Mouse (Mus musculus) heart, embryonic 13.5 days (tissue): Measurements from ENCODE around the gene Syap1. TPM values are rescaled to one million over a fixed set of nuclear protein-coding genes. Genes with fewer than 3 reads are reported as not detected.
A peak's percentile ranks its signal among the peaks of the same experiment; 100 is the strongest.
"Not testable (repeated sequence)": the region's sequence is repeated elsewhere in the genome, so short reads cannot be mapped to it uniquely, and the experiment has no call there.

Experiments
- ATAC-seq: fragments of 200-750 bp; cut with Nextera tagmentation; 2 replicates; pipeline ENCODE4 v1.8.0; 2017; ENCODE audit warnings: moderate TSS enrichment; ENCODE audit not compliant: insufficient number of reproducible peaks, low FRiP score, low TSS enrichment; ENCODE audit errors: extremely low read depth
- H3K27ac ChIP-seq: fragments of 300-500 bp; sonication (generic); replicated peaks from 2 replicates; pipeline ENCODE4 v1.5.1; 2015; ENCODE audit warnings: moderate library complexity, mild to moderate bottlenecking, inconsistent platforms
- H3K27me3 ChIP-seq: fragments of 300-500 bp; sonication (generic); replicated peaks from 2 replicates; pipeline ENCODE4 v1.6.1; 2015; ENCODE audit warnings: mild to moderate bottlenecking, inconsistent platforms
- H3K36me3 ChIP-seq: fragments of 300-500 bp; sonication (generic); 2 replicates; pipeline ENCODE4 v1.6.1; 2015; ENCODE audit warnings: mild to moderate bottlenecking, inconsistent platforms
- H3K4me1 ChIP-seq: fragments of 300-500 bp; sonication (generic); 2 replicates; pipeline ENCODE4 v1.6.1; 2015; ENCODE audit warnings: inconsistent platforms
- H3K4me2 ChIP-seq: fragments of 300-500 bp; sonication (generic); 2 replicates; pipeline ENCODE4 v1.6.1; 2015; ENCODE audit warnings: inconsistent platforms, mild to moderate bottlenecking, moderate library complexity
- H3K4me3 ChIP-seq: fragments of 300-500 bp; sonication (generic); 2 replicates; pipeline ENCODE4 v1.5.1; 2015; ENCODE audit warnings: moderate library complexity, mild to moderate bottlenecking, inconsistent platforms
- H3K9ac ChIP-seq: fragments of 300-500 bp; sonication (generic); 2 replicates; pipeline ENCODE4 v1.6.1; 2015; ENCODE audit warnings: inconsistent platforms, mild to moderate bottlenecking, moderate library complexity
- H3K9me3 ChIP-seq: fragments of 300-500 bp; sonication (generic); 2 replicates; pipeline ENCODE4 v1.6.1; 2016; ENCODE audit warnings: inconsistent platforms
- WGBS: fragments of 180-500 bp; shearing (Covaris S2); methylation state at CpG from one replicate; pipeline ENCODE4 v1.1.7; 2015; ENCODE audit warnings: mixed read lengths; 5-methylcytosine and 5-hydroxymethylcytosine counted together
- polyA plus RNA-seq: library from polyadenylated mRNA; unstranded; fragments of >200 nt; fragmentation: Nextera tagmentation; extraction: Ambion mirVana; gene quantifications from 2 replicates; pipeline ENCODE4 v1.2.1, GENCODE M21; 2015

Syap1 gene
- polyA plus RNA-seq: 22.9 TPM in 2 replicates

DNA sequence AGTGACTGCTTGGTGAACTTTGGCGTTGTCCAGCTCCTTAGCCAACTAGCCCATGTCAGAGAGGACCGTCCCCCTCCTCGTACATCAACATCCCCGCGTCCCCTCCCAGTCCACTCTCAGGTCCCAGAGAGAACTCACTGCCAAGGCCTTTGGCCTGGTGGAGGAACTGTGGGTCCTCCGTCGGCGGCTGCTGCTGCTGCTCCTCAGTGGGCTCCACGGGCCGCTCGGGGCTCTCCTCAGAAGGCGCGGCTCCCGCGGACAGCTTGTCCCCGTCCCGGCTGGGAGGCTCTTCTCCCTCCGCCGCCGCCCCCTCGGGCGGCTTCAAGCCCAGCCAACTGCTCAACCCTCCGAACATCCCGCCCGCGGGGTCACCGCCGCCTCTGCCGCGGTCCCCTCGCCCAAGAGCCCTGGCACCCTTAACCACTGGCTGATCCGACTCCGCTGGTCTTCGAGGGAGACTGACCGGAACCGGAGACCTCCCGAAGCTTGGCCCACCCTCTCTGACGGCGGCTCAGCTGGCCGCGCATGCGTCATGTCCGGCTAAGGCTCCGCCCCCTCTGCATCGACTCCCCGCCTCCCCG is at the start of gene Syap1:
TSS of gene Syap1 (minus strand) at position 517 of the 581 bp plus-strand sequence.
- H3K27ac ChIP-seq: peak within 1 kb of the TSS; percentile 66
- peaks cover 12% of the 10 kb centered on the region; the same call in 1 of the 2 replicates for H3K4me1 ChIP-seq
- H3K36me3 ChIP-seq: no peaks in the 10 kb centered on the region
- peak within 1 kb of the TSS; percentile 78 for H3K4me3 ChIP-seq
- WGBS: 16% methylated on average over 36 of the region's 47 CpGs
- peak within 1 kb of the TSS; percentile 68 for H3K4me2 ChIP-seq
- peak; percentile 94 for ATAC-seq
- no peaks in the 10 kb centered on the region for H3K9me3 ChIP-seq
- no peaks in the 10 kb centered on the region for H3K27me3 ChIP-seq
- H3K9ac ChIP-seq: peak within 1 kb of the TSS; percentile 87

DNA sequence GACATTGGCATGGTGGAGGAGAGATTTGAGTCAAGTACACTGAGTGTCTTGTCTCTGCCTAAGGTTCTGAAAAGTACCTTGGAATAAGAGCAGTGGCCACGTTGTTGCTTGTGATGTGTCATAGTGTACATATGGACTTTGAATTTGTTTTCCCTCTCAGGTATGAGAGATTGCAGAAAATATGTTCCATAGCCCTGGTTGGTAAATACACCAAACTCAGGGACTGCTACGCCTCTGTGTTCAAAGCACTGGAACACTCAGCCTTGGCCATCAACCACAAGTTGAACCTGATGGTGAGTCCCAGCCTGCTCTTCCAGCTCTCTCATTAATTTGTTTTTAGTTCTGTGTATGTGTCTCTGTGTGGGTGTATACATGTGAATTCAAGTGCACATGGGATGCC is 43.2 kb upstream of the Syap1 start:
- H3K36me3 ChIP-seq: peaks cover 42% of the 10 kb centered on the region
- H3K9ac ChIP-seq: no peak overlapping the region
- no peaks in the 10 kb centered on the region for H3K4me1 ChIP-seq
- ATAC-seq: no peak
- H3K4me3 ChIP-seq: no peak overlapping the region
- H3K4me2 ChIP-seq: no peak overlapping the region
- no peak overlapping the region for H3K27ac ChIP-seq
- 90% methylated on average over 2 of the region's 2 CpGs for WGBS
- H3K9me3 ChIP-seq: no peaks in the 10 kb centered on the region
- no peaks in the 10 kb centered on the region for H3K27me3 ChIP-seq

DNA sequence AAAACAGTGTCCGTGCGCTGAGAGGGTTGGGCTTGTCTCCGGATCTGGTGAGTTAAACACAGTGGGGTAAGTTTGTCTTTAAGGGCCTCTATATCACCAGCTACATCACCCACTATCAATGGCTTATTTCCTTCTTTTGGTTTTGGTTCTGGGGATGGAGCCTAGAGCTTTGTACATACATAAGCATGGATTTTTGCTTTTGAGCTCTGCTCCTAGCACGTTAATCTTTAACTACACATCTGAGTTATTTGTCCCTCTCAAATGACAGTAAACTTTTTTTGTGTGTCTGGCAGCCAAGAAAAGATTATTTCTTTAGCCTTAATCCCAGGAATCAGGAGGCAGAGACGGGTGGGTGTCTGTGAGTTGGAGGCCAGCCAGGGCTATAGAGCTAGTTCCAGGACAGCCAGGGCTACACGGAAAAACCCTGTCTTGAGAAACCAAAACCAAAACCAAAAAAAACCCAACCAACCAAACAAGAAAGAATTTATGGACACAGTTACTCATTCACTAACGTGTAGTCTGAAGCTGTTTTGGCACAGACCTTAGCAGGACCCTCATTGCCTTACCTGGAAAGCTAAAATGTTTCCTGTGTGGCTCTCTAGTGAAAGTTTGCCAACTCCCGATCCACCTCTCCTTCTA is 33.4 kb upstream of the Syap1 start:
- 81% methylated on average over 8 of the region's 8 CpGs for WGBS

DNA sequence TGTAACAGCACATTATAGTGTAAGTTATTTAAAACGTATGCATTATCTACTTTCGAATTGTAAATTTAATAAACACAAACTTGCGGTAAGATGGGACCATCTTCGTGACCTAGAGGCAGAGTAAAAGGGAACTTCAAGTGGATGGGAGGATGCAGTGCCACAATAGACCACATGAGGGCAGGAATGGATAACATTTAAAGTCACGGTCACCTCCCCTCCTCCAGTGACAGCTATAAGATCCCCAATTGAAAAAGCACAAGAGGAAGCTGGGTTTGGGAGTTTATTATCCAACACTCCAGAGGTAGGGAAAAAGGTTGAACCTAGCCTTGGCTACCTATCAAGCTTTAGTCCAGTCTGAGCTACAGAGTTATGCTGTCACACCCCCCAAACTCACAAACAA is 27.4 kb upstream of the Syap1 start:
- Histone ChIP-seq H3K27ac (no peak overlapping the region), H3K4me2 (no peak overlapping the region)

More for the DNA sequence above, 33.4 kb upstream of the Syap1 start:
- Histone ChIP-seq H3K27me3 (no peaks in the 10 kb centered on the region), H3K4me1 (no peaks in the 10 kb centered on the region), H3K4me3 (no peak overlapping the region), H3K4me2 (no peak overlapping the region), H3K9me3 (no peaks in the 10 kb centered on the region), H3K27ac (no peak overlapping the region), H3K9ac (no peak overlapping the region), H3K36me3 (peaks cover 37% of the 10 kb centered on the region)
- ATAC-seq: no peak

DNA sequence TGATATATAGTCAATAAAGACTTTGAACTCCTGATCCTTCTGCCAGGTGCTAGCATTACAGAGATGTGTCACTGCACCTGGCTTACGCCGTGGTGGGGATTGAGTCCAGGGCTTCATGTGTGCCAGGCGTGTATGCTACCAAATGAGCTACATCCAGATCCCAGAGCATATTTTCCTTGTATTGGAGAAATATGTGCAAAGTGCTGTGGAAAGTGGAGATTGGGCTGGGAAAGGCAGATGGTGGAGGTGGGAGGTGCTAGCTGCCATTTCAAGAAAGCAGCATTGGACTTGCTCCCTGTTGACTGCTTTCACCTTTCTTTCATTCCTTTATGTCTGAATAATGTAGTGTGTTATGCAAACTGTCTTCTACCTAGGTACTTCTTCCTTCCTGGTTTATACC is 25.4 kb upstream of the Syap1 start:
- Histone ChIP-seq H3K36me3 (peaks cover 43% of the 10 kb centered on the region), H3K4me1 (no peaks in the 10 kb centered on the region), H3K27me3 (no peaks in the 10 kb centered on the region), H3K9me3 (no peaks in the 10 kb centered on the region), H3K4me3 (no peak overlapping the region), H3K9ac (no peak overlapping the region), H3K4me2 (no peak overlapping the region), H3K27ac (no peak overlapping the region)
- WGBS: 95% methylated on average over 3 of the region's 3 CpGs
- ATAC-seq: no peak

More for the DNA sequence above, 27.4 kb upstream of the Syap1 start:
- H3K4me1 ChIP-seq: no peaks in the 10 kb centered on the region
- H3K36me3 ChIP-seq: peaks cover 37% of the 10 kb centered on the region
- no peak for ATAC-seq
- no peak overlapping the region for H3K9ac ChIP-seq
- H3K27me3 ChIP-seq: no peaks in the 10 kb centered on the region
- WGBS: 28% methylated on average over 5 of the region's 5 CpGs
- H3K4me3 ChIP-seq: no peak overlapping the region
- no peaks in the 10 kb centered on the region for H3K9me3 ChIP-seq

GRCm38 (mm10) chrX:162907554-162907953 is 19.3 kb upstream of the Syap1 start:
- Histone ChIP-seq H3K27me3 (no peaks in the 10 kb centered on the region), H3K9ac (no peak overlapping the region), H3K4me3 (no peak overlapping the region), H3K9me3 (no peaks in the 10 kb centered on the region), H3K27ac (no peak overlapping the region), H3K36me3 (peaks cover 27% of the 10 kb centered on the region), H3K4me1 (0 out of 2 replicates have a peak, but pooled peaks cover 5% of the 10 kb centered on the region), H3K4me2 (no peak overlapping the region)
- WGBS: 63% methylated on average over 3 of the region's 3 CpGs
- no peak for ATAC-seq

- Histone ChIP-seq H3K9me3 (no peaks in the 10 kb centered on the region), H3K27ac (peak overlapping the region; percentile 83), H3K4me2 (peak overlapping the region; percentile 71), H3K4me3 (peak overlapping the region; percentile 72), H3K36me3 (no peaks in the 10 kb centered on the region), H3K9ac (peak overlapping the region; percentile 86), H3K27me3 (no peaks in the 10 kb centered on the region), H3K4me1 (0 out of 2 replicates have a peak, but pooled peaks cover 6% of the 10 kb centered on the region)
- peak; percentile 59 for ATAC-seq
- WGBS: 18% methylated on average over 29 of the region's 29 CpGs
Measured at GRCm38 (mm10) chrX:162902040-162902734, 13.9 kb upstream of the Syap1 start.

DNA sequence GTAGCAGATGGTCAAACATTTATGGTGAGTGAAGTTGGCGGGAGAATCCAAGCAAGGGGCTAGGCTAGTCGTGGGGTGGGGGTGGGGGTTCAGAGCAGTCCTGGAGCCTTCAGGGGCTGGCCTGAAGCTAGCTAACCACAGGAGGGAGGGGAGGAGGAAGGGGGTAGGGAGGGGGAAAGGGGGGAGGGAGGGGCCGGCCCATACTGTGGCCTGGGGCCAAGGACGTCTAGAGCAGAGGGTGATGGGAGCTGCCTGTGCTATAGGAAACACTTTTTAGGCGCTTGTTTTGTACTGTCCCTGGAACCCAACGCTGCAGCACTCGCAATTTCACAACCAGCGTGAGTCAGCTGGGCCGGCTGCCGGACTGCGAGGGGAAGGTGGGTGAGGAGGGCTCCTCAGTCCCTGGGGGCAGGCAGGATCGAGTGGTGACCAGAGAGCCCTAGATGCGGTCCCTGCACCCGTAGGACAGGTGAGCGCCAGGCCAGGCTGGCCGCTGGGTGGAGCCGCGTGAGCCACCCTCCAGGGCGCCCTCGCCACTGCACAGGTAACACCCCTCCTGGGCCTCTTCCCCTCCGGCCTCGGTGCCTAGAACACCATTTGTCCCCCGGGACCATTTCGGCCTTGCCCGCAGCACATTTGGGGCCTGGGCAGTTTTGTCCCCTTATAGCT is 13.3 kb upstream of the Syap1 start:
- Histone ChIP-seq H3K36me3 (no peaks in the 10 kb centered on the region), H3K27ac (peak overlapping the region; percentile 83), H3K27me3 (no peaks in the 10 kb centered on the region), H3K4me1 (0 out of 2 replicates have a peak, but pooled peaks cover 6% of the 10 kb centered on the region), H3K9ac (peak overlapping the region; percentile 86), H3K4me2 (peak overlapping the region; percentile 71), H3K9me3 (no peaks in the 10 kb centered on the region), H3K4me3 (peak overlapping the region; percentile 72)
- 15% methylated on average over 25 of the region's 25 CpGs for WGBS
- ATAC-seq: peak; percentile 73

DNA sequence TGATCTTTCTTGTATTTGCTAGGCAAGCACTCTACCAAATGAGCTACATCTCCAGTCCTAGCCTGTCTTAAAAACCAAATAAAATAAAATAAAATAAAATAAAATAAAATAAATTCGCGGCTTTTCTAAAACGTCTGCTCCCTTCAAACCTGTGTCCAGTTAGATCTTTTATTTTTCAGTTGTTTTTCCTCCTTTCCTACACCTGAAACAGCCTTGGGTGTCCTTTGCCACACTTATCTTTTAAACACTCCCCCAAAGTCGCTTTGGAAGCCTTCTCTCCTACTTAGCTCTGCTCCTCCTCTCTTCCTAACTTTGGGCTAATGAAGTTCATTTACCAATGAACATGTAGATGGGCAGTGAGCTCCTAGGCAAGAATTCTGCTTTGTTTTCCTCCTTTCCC is 12.7 kb upstream of the Syap1 start, which contains the start of gene Ctps2:
TSS of gene Ctps2 (plus strand) at position 301 of the 400 bp plus-strand sequence.
- WGBS: 13% methylated on average over 4 of the region's 4 CpGs
- Histone ChIP-seq H3K4me2 (peak within 1 kb of the TSS; percentile 71), H3K36me3 (no peaks in the 10 kb centered on the region), H3K4me1 (0 out of 2 replicates have a peak, but pooled peaks cover 6% of the 10 kb centered on the region), H3K9me3 (no peaks in the 10 kb centered on the region), H3K27me3 (no peaks in the 10 kb centered on the region), H3K9ac (peak within 1 kb of the TSS; percentile 86), H3K4me3 (peak within 1 kb of the TSS; percentile 72), H3K27ac (peak within 1 kb of the TSS; percentile 83)
- ATAC-seq: no peak

DNA sequence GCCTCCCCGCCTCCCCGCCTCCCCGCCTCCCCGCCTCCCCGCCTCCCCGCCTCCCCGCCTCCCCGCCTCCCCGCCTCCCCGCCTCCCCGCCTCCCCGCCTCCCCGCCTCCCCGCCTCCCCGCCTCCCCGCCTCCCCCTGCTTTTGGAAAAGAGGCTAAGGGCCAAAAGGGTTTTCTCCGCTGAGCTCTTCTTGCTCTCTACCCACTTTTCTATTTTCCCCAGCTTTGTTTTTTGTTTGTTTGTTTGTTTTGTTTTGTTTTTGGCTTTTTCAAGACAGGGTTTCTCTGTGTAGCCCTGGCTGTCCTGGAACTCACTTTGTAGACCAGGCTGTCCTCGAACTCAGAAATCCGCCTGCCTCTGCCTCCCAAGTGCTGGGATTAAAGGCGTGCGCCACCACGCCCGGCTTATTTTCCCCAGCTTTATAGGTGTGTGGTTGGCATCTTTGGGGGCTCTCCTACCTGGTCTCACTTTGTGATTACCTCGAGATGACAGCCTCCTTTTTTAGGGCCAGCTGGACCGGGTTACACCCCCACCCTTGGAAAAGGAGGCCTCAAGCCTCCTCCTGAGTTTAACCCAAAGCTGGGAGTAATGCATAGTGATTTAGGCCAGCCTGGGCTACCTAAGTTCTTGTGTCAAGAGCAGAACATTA is 452 bp upstream of the Syap1 start:
- Histone ChIP-seq H3K4me2 (peak overlapping the region; percentile 25; the same call in 1 of the 2 replicates), H3K4me3 (0 out of 2 replicates have a peak overlapping the region, but pooled peaks have one; percentile 3), H3K4me1 (peaks cover 12% of the 10 kb centered on the region; the same call in 1 of the 2 replicates)
- not testable (repeated sequence) for H3K9me3 ChIP-seq, H3K27ac ChIP-seq, ATAC-seq, H3K27me3 ChIP-seq, H3K9ac ChIP-seq, H3K36me3 ChIP-seq
- 69% methylated on average over 10 of the region's 25 CpGs for whole genome bisulfite sequencing
